Mouse (Mus musculus) Patski (cell line): ENCODE data around the gene Cd34. TPM values are rescaled to one million over a fixed set of nuclear protein-coding genes. Genes with fewer than 3 reads are reported as not detected.

Source experiments
- ATAC-seq: fragments of 100-300 bp; one replicate; pipeline ENCODE4 v1.8.0; 2021
- CTCF ChIA-PET: fragments of 350-600 bp; sonication (Branson Sonifier 250); formaldehyde crosslinking; loops from one replicate; lab custom pipeline; 2022; ENCODE audit warnings: inconsistent platforms; lab: Charles Lee
- POLR2A ChIA-PET: fragments of 350-600 bp; sonication (Branson Sonifier 250); formaldehyde crosslinking; loops from one replicate; lab custom pipeline; 2022; ENCODE audit warnings: antibody characterized with exemption, inconsistent platforms; lab: Charles Lee
- DNase-seq: peaks from one replicate; pipeline ENCODE4 v3.0.0-alpha.2; 2011; ENCODE audit warnings: low read depth, low spot score
- H3K27me3 ChIP-seq: fragments of 371-371 bp; one replicate; pipeline ENCODE4 v1.5.1; 2021
- CTCF ChIP-seq: fragments of 100-300 bp; IDR thresholded peaks from one replicate; pipeline ENCODE4 v1.5.1; 2021
- in situ Hi-C: fragments of 300-500 bp; cut with MboI; formaldehyde crosslinking; loops from 3 replicates; pipeline ENCODE4 v1.11.1; 2018; ENCODE audit warnings: low pct_unique_long_range_greater_than_20kb, mixed read lengths
- polyA plus RNA-seq: library from polyadenylated mRNA; unstranded; gene quantifications from one replicate; pipeline ENCODE4 v1.2.3, GENCODE M21; 2021

Gene Cd34
- polyA plus RNA-seq, 1 experiment from 2014 or later, result 0.05 TPM

GRCm38 (mm10) chr1:195003328-195003727 lies 64.7 kb downstream of the Cd34 start:
- ATAC-seq, result no peak
- no peak for TF ChIP-seq CTCF
- ChIA-PET CTCF (interaction anchor here (1.5 kb wide), 1 partner anchor 12 kb away, joined by 7 read pairs; no protein-coding TSS in a partner anchor), POLR2A (no interaction called here)
- in situ Hi-C loops, result no loop called here
- no peaks in the 10 kb centered on the region for H3K27me3 ChIP-seq
- no peak for DNase-seq

DNA sequence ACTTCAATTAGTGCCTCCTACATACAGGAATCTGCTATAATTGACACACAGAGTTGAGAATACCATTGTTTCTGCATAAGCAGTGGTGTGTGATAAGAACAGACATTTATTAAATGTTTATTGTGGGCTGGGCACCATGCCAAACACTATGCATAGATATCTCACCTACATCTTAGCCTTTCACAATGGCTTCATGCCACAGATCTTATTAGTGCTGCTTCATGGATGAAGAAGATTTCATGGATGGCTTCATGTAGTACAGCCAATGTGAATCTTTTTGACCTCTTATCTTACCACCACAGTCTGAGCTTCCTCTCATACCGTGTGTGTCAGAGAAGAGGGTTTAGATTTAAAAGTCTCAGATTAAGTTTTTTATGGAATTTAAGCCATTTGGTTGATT lies 65.6 kb downstream of the Cd34 start:
- H3K27me3 ChIP-seq, result no peaks in the 10 kb centered on the region
- ATAC-seq (no peak), DNase-seq (no peak)
- ChIA-PET POLR2A (no interaction called here), CTCF (interaction anchor here (1.5 kb wide), 1 partner anchor 11 kb away, joined by 7 read pairs; no protein-coding TSS in a partner anchor)
- no peak for TF ChIP-seq CTCF
- in situ Hi-C loops, result no loop called here

DNA sequence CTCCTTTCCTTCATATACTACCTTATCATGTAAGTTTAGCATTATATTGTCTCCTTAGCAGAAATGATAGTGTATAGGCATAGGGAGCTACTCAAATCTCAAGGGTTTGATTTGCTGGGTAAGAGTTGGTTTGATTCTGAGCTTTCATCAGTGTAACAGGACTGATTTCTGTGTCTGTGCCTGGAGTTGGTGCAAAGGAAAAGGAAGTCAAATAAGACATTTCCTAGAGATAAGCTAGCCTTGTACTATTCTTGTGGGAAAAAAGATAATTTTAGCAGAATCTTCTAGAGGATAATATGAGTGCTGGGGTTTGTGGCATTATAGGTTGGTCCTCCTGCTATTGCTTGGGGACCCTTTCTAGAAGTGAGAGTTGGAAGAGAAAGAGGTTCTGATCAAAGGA lies 67.6 kb downstream of the Cd34 start:
- POLR2A ChIA-PET, result interaction anchor here (0.7 kb wide), 2 partner anchors 21 to 23 kb away, joined by 3 read pairs; no protein-coding TSS in a partner anchor
- CTCF ChIA-PET, result interaction anchor here (1.2 to 2.7 kb wide), 2 partner anchors 8 to 30 kb away, joined by 3 to 6 read pairs; no protein-coding TSS in a partner anchor
- no peaks in the 10 kb centered on the region for H3K27me3 ChIP-seq
- DNase-seq, result no peak
- in situ Hi-C loops, result no loop called here
- no peak for TF ChIP-seq CTCF
- no peak for ATAC-seq

Other genes starting within 250 kb of the Cd34 start
- 0.35 TPM for gene Cd46, start 153.4 kb downstream of the Cd34 start, polyA plus RNA-seq
- 31.4 TPM for gene Cr1l, start 192.8 kb downstream of the Cd34 start, polyA plus RNA-seq
- gene Cr2, start 237.9 kb downstream of the Cd34 start, polyA plus RNA-seq, result 2.9 TPM